Mouse (Mus musculus) adrenal gland, postnatal 25 days (tissue): ENCODE measurements around the gene Tcf19. TPM values are rescaled to one million over a fixed set of nuclear protein-coding genes. Genes with fewer than 3 reads are reported as not detected.
"Not testable (repeated sequence)": the region's sequence is repeated elsewhere in the genome, so short reads cannot be mapped to it uniquely, and the experiment has no call there.

Source experiments
- DNase-seq: peaks from one replicate; pipeline ENCODE4 v3.0.0; 2021; ENCODE audit warnings: mixed read lengths
- total RNA-seq: library from RNA; stranded (reverse); gene quantifications from 2 replicates; pipeline ENCODE4 v1.2.3, GENCODE M21; 2021

Gene Tcf19
- total RNA-seq, 1 experiment from 2014 or later, result 16.0 TPM

- peak; percentile 71 for DNase-seq
These were observed 32.6 kb downstream of the Tcf19 start for GRCm38 (mm10) chr17:35484066-35484465.

GRCm38 (mm10) chr17:35469842-35470751, 46.5 kb downstream of the Tcf19 start, which contains the start of gene H2-Q10:
Gene H2-Q10, plus strand, starts transcription at chr17:35470089.
- peak; percentile 2 for DNase-seq

- not testable (repeated sequence) for DNase-seq
These were observed 47.7 kb downstream of the Tcf19 start for GRCm38 (mm10) chr17:35468936-35469335.

GRCm38 (mm10) chr17:35465651-35466050, 51.0 kb downstream of the Tcf19 start:
- not testable (repeated sequence) for DNase-seq

Other genes with a start within 250 kb of the Tcf19 start
- 0.90 and 2.0 TPM in 2 replicates for gene H2-Q1, start 196.4 kb downstream of the Tcf19 start, total RNA-seq
- 1.1 TPM in 1 of 2 replicates, not detected in the other for gene H2-Q2, start 174.6 kb downstream of the Tcf19 start, total RNA-seq
- gene H2-Q4, start 137.2 kb downstream of the Tcf19 start, total RNA-seq, result 16.5 and 20.9 TPM in 2 replicates
- gene H2-Q6, start 92.0 kb downstream of the Tcf19 start, total RNA-seq, result 2.1 TPM in 1 of 2 replicates, not detected in the other
- 1.6 and 1.8 TPM in 2 replicates for gene H2-Q7, start 77.7 kb downstream of the Tcf19 start, total RNA-seq
- gene H2-Q10, start 46.7 kb downstream of the Tcf19 start, total RNA-seq, result 2.3 and 14.7 TPM in 2 replicates
- gene Pou5f1, start 10.8 kb downstream of the Tcf19 start, total RNA-seq, result 0.30 and 0.90 TPM in 2 replicates
- gene Cchcr1, start 276 bp upstream of the Tcf19 start, total RNA-seq, result 15.7 and 16.6 TPM in 2 replicates
- not detected in 2 replicates for gene Psors1c2, start 16.4 kb upstream of the Tcf19 start, total RNA-seq
- gene Cdsn, start 35.3 kb upstream of the Tcf19 start, total RNA-seq, result 0.43 TPM in 2 replicates
- not detected in 2 replicates for gene 2300002M23Rik, start 50.6 kb upstream of the Tcf19 start, total RNA-seq
- gene Sfta2, start 84.7 kb upstream of the Tcf19 start, total RNA-seq, result not detected in 2 replicates
- not detected in 2 replicates for gene Gm9573, start 109.8 kb upstream of the Tcf19 start, total RNA-seq
- not detected in 2 replicates for gene Mucl3, start 126.9 kb upstream of the Tcf19 start, total RNA-seq
- gene Vars2, start 150.8 kb upstream of the Tcf19 start, total RNA-seq, result 41.5 and 65.4 TPM in 2 replicates
- 22.4 and 26.9 TPM in 2 replicates for gene Gtf2h4, start 156.9 kb upstream of the Tcf19 start, total RNA-seq
- gene Ddr1, start 187.8 kb upstream of the Tcf19 start, total RNA-seq, result 41.7 and 54.6 TPM in 2 replicates